8 mouse cellular contexts compared by ENCODE assay signal in the genomic region with DNA sequence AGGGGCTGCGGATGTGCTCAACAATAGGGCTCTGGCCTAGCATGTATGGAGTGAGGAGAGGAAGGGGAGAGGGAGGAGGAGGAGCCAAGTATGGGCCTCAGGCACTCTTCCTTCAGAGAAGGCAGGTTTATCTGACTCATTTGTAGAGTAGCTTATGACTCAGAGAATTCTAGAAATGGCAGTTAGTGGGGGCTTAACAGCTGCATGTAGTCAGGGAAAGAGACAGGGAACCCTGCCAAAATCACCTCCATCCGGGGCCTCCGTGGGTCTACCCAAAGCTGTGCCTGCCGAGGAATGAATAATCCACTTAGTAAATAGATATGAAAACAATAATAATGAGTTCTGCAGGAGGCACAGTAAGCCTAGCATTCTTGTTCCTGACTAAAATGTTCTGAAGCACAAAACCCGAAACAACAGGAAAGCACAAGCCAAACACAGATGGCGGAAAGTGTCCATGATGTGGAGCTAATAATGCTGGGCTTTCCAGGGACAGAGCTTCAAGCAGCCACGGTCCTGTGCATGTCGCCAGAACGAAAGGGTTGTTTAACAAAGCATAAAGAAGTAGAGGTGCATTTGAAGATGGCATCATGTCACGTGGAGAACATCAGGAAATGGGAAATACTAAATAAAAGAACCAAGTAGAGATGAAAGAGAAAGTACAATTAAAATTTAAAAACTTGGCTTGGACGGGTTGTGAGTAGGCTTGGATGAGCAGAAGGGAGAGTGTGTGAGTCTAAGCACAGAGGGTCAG. TPM values are rescaled to one million over a fixed set of nuclear protein-coding genes. Genes with fewer than 3 reads are reported as not detected.
DNase-seq lines count a peak whose midpoint lies in the region; ATAC-seq and TF ChIP-seq lines count a peak whose summit lies in the region.

No protein-coding gene starts in this region.

- no peak overlapping the region for H3K9ac ChIP-seq in intestine, embryonic 14.5 days (ENCODE audit: low read length)
- no peak overlapping the region for H3K9ac ChIP-seq in intestine, postnatal 0 days (ENCODE audit: low read depth, low read length)
- H3K9ac ChIP-seq in MEL (ENCODE audit: control insufficient read depth, low read depth, low read length, poor library complexity, severe bottlenecking) = peak overlapping the region; percentile 29; the same call in 1 of the 2 replicates

- no peaks in the 10 kb centered on the region for H3K79me2 ChIP-seq in MEL (ENCODE audit: control insufficient read depth, insufficient read depth, low read length, poor library complexity)

- TF ChIP-seq CTCF in intestine, postnatal 0 days (IDR thresholded peaks at IDR 0.05; ENCODE audit: low read depth) = no peak
- TF ChIP-seq CTCF in MEL (IDR thresholded peaks at IDR 0.05 in 2 of 3, conservative IDR thresholded peaks at IDR 0.05 in 1 of 3; ENCODE audit: control insufficient read depth in 1 of 3, insufficient read depth in 1 of 3, low read depth in 2 of 3, low read length in 3 of 3, poor library complexity in 1 of 3, severe bottlenecking in 1 of 3) = no peak

- H3K36me3 ChIP-seq in intestine, embryonic 14.5 days (ENCODE audit: control insufficient read depth, insufficient read depth, low read length) = no peaks in the 10 kb centered on the region
- no peaks in the 10 kb centered on the region for H3K36me3 ChIP-seq in intestine, postnatal 0 days (ENCODE audit: control insufficient read depth, insufficient read depth)
- peaks cover 0 to 16% of the 10 kb centered on the region in 2 experiments; a peak in 2 of 4 replicates for H3K36me3 ChIP-seq in MEL (ENCODE audit: control insufficient read depth in 1 of 2, insufficient read depth in 2 of 2, low read length in 2 of 2)

- no peaks in the 10 kb centered on the region for H3K27me3 ChIP-seq in intestine, embryonic 14.5 days (replicated peaks; ENCODE audit: control insufficient read depth, insufficient read depth, low read length)
- no peaks in the 10 kb centered on the region for H3K27me3 ChIP-seq in intestine, postnatal 0 days (replicated peaks; ENCODE audit: control insufficient read depth, insufficient read depth, low read length)
- H3K27me3 ChIP-seq in MEL (ENCODE audit: control insufficient read depth in 1 of 2, insufficient read depth in 2 of 2, low read length in 2 of 2) = no peaks in the 10 kb centered on the region; a peak in 1 of 4 replicates

- peak; percentile 65 to 69 for TF ChIP-seq EP300 in MEL (IDR thresholded peaks at IDR 0.05; ENCODE audit: low read depth in 1 of 2, low read length in 2 of 2)

- no peak for ATAC-seq in intestine, embryonic 14.5 days (replicated peaks; ENCODE audit: low FRiP score, low TSS enrichment, low read depth)
- ATAC-seq in intestine, postnatal 0 days = no peak

- no peak overlapping the region for H3K4me2 ChIP-seq in intestine, embryonic 14.5 days (ENCODE audit: low read length)
- H3K4me2 ChIP-seq in intestine, postnatal 0 days (replicated peaks; ENCODE audit: low read depth) = no peak overlapping the region

- WGBS in intestine, embryonic 14.5 days = 71% methylated on average over 11 of the region's 11 CpGs
- WGBS in intestine, postnatal 0 days = 54% methylated on average over 11 of the region's 11 CpGs

- TF ChIP-seq POLR2A in MEL (IDR thresholded peaks at IDR 0.05; ENCODE audit: control insufficient read depth in 1 of 2, insufficient read depth in 1 of 2, low read depth in 1 of 2, low read length in 2 of 2, poor library complexity in 1 of 2) = no peak

- no peaks in the 10 kb centered on the region for H3K9me3 ChIP-seq in intestine, embryonic 14.5 days (ENCODE audit: control insufficient read depth, low read length)
- H3K9me3 ChIP-seq in intestine, postnatal 0 days (ENCODE audit: control insufficient read depth) = no peaks in the 10 kb centered on the region
- H3K9me3 ChIP-seq in MEL (replicated peaks; ENCODE audit: insufficient read depth, low read length) = no peaks in the 10 kb centered on the region

- H3K27ac ChIP-seq in intestine, embryonic 14.5 days (ENCODE audit: low read depth) = peak overlapping the region; percentile 59; the same call in 1 of the 2 replicates
- H3K27ac ChIP-seq in intestine, postnatal 0 days (ENCODE audit: low read depth, low read length) = no peak overlapping the region; the same call in 1 of the 2 replicates
- peak overlapping the region; percentile 6; the same call in 1 of the 2 replicates for H3K27ac ChIP-seq in MEL (ENCODE audit: control insufficient read depth, low read depth, low read length)

- H3K4me3 ChIP-seq in intestine, embryonic 14.5 days (ENCODE audit: low read depth, low read length) = no peak overlapping the region
- no peak overlapping the region for H3K4me3 ChIP-seq in intestine, postnatal 0 days (ENCODE audit: low read depth, low read length)
- H3K4me3 ChIP-seq in MEL (ENCODE audit: control insufficient read depth in 1 of 2, insufficient read depth in 1 of 2, low read depth in 2 of 2, low read length in 2 of 2) = peak overlapping the region in 1 of 2 experiments; percentile 12; a peak in 1 of 4 replicates

- TF ChIP-seq RAD21 in MEL (IDR thresholded peaks at IDR 0.05; ENCODE audit: low read depth, low read length) = no peak

- DNase-seq in intestine, embryonic 14.5 days (ENCODE audit: low spot score) = no peak
- peak; percentile 86 for DNase-seq in MEL (ENCODE audit: low read depth, low spot score)
- peak; percentile 42 for DNase-seq in heart, postnatal 4 days
- peak; percentile 57 for DNase-seq in lung, postnatal 10 days
- DNase-seq in spleen, adult 18-20 months = no peak
- DNase-seq in cerebellum, adult 11-12 months = no peak
- no peak for DNase-seq in ovary, postnatal 10 days (ENCODE audit: low spot score)

- peaks cover 6% of the 10 kb centered on the region; the same call in 1 of the 2 replicates for H3K4me1 ChIP-seq in intestine, embryonic 14.5 days (replicated peaks; ENCODE audit: control insufficient read depth, insufficient read depth, low read length)
- H3K4me1 ChIP-seq in intestine, postnatal 0 days (replicated peaks; ENCODE audit: control insufficient read depth, insufficient read depth, low read length) = peaks cover 7% of the 10 kb centered on the region; the same call in 1 of the 2 replicates
- peaks cover 9 to 31% of the 10 kb centered on the region in 2 experiments for H3K4me1 ChIP-seq in MEL (ENCODE audit: control insufficient read depth in 1 of 2, insufficient read depth in 2 of 2, low read length in 2 of 2)

TF ChIP-seq in MEL, 35 proteins besides CTCF, POLR2A, EP300 and RAD21:
- TF ChIP-seq GABPA (IDR thresholded peaks at IDR 0.05; ENCODE audit: low read depth, low read length) (no peak), MAX (IDR thresholded peaks at IDR 0.05; ENCODE audit: low read length) (peak; percentile 10; the same call in 1 of the 2 replicates), NRF1 (IDR thresholded peaks at IDR 0.05; ENCODE audit: insufficient read depth, low read depth, low read length, poor library complexity, severe bottlenecking) (no peak), BHLHE40 (IDR thresholded peaks at IDR 0.05; ENCODE audit: borderline replicate concordance, low read depth, low read length) (no peak), MYB (IDR thresholded peaks at IDR 0.05; ENCODE audit: low read depth, low read length) (peak; percentile 81), RCOR1 (IDR thresholded peaks at IDR 0.05; ENCODE audit: low read depth, low read length) (no peak), ZKSCAN1 (IDR thresholded peaks at IDR 0.05; ENCODE audit: low read depth, low read length) (0 out of 2 replicates have a peak, but pooled peaks have one; percentile 13), HCFC1 (IDR thresholded peaks at IDR 0.05; ENCODE audit: low read depth, low read length) (0 out of 2 replicates have a peak, but pooled peaks have one; percentile 15), TBP (IDR thresholded peaks at IDR 0.05; ENCODE audit: low read depth, low read length) (peak; percentile 64; the same call in 1 of the 2 replicates), NELFE (IDR thresholded peaks at IDR 0.05; ENCODE audit: low read depth, low read length) (0 out of 2 replicates have a peak, but pooled peaks have one; percentile 21), UBTF (IDR thresholded peaks at IDR 0.05; ENCODE audit: borderline replicate concordance, insufficient read depth, low read depth, low read length) (no peak), MYC (IDR thresholded peaks at IDR 0.05; ENCODE audit: low read depth, low read length) (no peak), USF1 (IDR thresholded peaks at IDR 0.05; ENCODE audit: low read depth, low read length) (peak; percentile 52; the same call in 1 of the 2 replicates), ETS1 (IDR thresholded peaks at IDR 0.05; ENCODE audit: low read depth, low read length) (peak; percentile 84; the same call in 1 of the 2 replicates), TCF12 (IDR thresholded peaks at IDR 0.05; ENCODE audit: low read depth, low read length) (0 out of 2 replicates have a peak, but pooled peaks have one; percentile 5), GATA1 (IDR thresholded peaks at IDR 0.05; ENCODE audit: low read depth, low read length) (no peak)

RNA-seq across cellular contexts. Expression of a gene that starts 8.3 kb away (rescaled TPM):
- 6.5 and 6.6 TPM in 2 replicates for polyA plus RNA-seq in intestine, embryonic 14.5 days (2014; fragmentation: Nextera tagmentation; extraction: Ambion mirVana)
- polyA plus RNA-seq in intestine, postnatal 0 days (2015; fragmentation: Nextera tagmentation; extraction: Ambion mirVana) = 3.7 and 3.9 TPM in 2 replicates
- total RNA-seq in MEL (2012; rRNA removed) = 1.8 TPM in 2 replicates
- 1 to 10 TPM in 1 of 2 experiments, not detected in 1; 2.3 TPM for polyA plus RNA-seq in MEL (2012; ENCODE audit: insufficient read depth in 1 of 2, insufficient read length in 2 of 2, low read depth in 1 of 2, low replicate concordance in 2 of 2, missing spikeins in 1 of 2)
- total RNA-seq in heart, postnatal 4 days (2021) = 10 to 100 TPM in 1 of 2 experiments, 1 to 10 TPM in 1; 8.8 to 10.4 TPM

RNA-seq across cellular contexts. Expression of a gene that starts 39.1 kb away (rescaled TPM):
- 3.7 and 4.6 TPM in 2 replicates for polyA plus RNA-seq in intestine, embryonic 14.5 days (2014; fragmentation: Nextera tagmentation; extraction: Ambion mirVana)
- polyA plus RNA-seq in intestine, postnatal 0 days (2015; fragmentation: Nextera tagmentation; extraction: Ambion mirVana) = 20.7 and 21.9 TPM in 2 replicates
- total RNA-seq in MEL (2012; rRNA removed) = 6.2 and 9.7 TPM in 2 replicates
- polyA plus RNA-seq in MEL (2012; ENCODE audit: insufficient read depth in 1 of 2, insufficient read length in 2 of 2, low read depth in 1 of 2, low replicate concordance in 2 of 2, missing spikeins in 1 of 2) = 1 to 10 TPM in 1 of 2 experiments, not detected in 1; 5.4 TPM
- total RNA-seq in heart, postnatal 4 days (2021) = under 1 TPM; 0.17 to 0.25 TPM

Comparison
In these comparisons a context has a peak if more than half of its experiments do, and no peak if none do; other contexts are left out.
1. DNase-seq: peak in MEL (single experiment), heart, postnatal 4 days (single experiment) and lung, postnatal 10 days (single experiment); none in intestine, embryonic 14.5 days (single experiment), spleen, adult 18-20 months (0 of 2), cerebellum, adult 11-12 months (single experiment) and ovary, postnatal 10 days (single experiment).